Mouse (Mus musculus): ENCODE measurements around the gene Unc13a.

GRCm38 (mm10) chr8:71659751-71660150 is 11.8 kb downstream of the Unc13a start:
- TF ChIP-seq CEBPB (IDR thresholded peaks at IDR 0.05; ENCODE audit: low read depth) (no peak), CTCF (IDR thresholded peaks at IDR 0.05; ENCODE audit: control insufficient read depth, insufficient read depth, insufficient read length) (no peak), FOSL1 (IDR thresholded peaks at IDR 0.05; ENCODE audit: insufficient read depth, low read length, poor library complexity, severe bottlenecking) (no peak), USF1 (IDR thresholded peaks at IDR 0.05; ENCODE audit: low read depth) (no peak), MAX (IDR thresholded peaks at IDR 0.05) (no peak), MYOD1 (IDR thresholded peaks at IDR 0.05; ENCODE audit: control insufficient read depth, insufficient read length, low read depth) (no peak)
